Comparison of ENCODE assay signal across 26 mouse cellular contexts in the genomic region with DNA sequence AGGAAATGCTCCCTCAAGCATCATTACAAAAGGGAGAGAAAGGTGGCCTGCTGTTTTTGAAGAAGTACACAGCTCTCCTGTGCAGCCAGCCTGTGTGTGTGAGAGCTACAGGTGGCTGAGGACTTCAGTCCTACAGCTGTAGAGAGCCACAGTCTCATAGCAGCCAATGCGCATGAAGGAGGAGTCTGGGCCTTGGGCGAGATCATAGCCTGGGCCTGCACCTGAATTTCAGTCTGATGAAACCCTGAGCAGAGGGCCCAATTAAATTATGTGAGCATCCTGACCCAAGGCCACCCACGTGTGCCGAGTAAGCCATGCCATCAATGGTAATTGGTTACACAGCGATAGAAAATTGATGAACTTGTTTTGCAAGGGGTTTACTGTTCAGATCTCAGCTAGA.
DNase-seq lines count a peak whose midpoint lies in the region; ATAC-seq and TF ChIP-seq lines count a peak whose summit lies in the region.
"Had no signal": no experiment of that assay in that cellular context is flagged by ENCODE, and none has a peak within 500 bp of the region (broad histone marks: within the 10 kb centered on the region; RNA-seq: fewer than 3 reads in every experiment).

No protein-coding gene starts in this region.

- no peak for TF ChIP-seq CTCF in E14TG2a.4 (conservative IDR thresholded peaks at IDR 0.05; ENCODE audit: low read length)
- no peak for TF ChIP-seq CTCF in intestine, postnatal 0 days (IDR thresholded peaks at IDR 0.05; ENCODE audit: low read depth)

- H3K4me3 ChIP-seq in hindbrain, embryonic 15.5 days, result no peak overlapping the region
- no peak overlapping the region for H3K4me3 ChIP-seq in hindbrain, embryonic 10.5 days
- peak overlapping the region; percentile 54 for H3K4me3 ChIP-seq in E14TG2a.4 (replicated peaks; ENCODE audit: low read length)
- no peak overlapping the region for H3K4me3 ChIP-seq in intestine, postnatal 0 days (ENCODE audit: low read depth, low read length)
- H3K4me3 ChIP-seq: gastrocnemius, adult 2 months; heart, adult 2 months; heart, embryonic 10.5 days; heart, embryonic 13.5 days had no signal

- DNase-seq in hindbrain, embryonic 10.5 days (ENCODE audit: low spot score), result no peak
- peak; percentile 26 for DNase-seq in ES-CJ7 (ENCODE audit: low read depth, low spot score)
- DNase-seq in fat pad, adult 2 months (ENCODE audit: extremely low read depth, low read depth, low spot score), result peak; percentile 52
- DNase-seq in spleen, postnatal 4 days (ENCODE audit: low spot score in 2 of 2), result no peak
- DNase-seq: adrenal gland, adult 8-10 months; adrenal gland, postnatal 25 days; B cell, adult 2 months; cerebellum, adult 18-20 months; cerebellum, adult 9-10 months; cerebellum, postnatal 14 days; forebrain, postnatal 0 days; gastrocnemius, adult 2 months; gastrocnemius, postnatal 14 days; heart, adult 2 months; heart, postnatal 14 days; kidney, adult 18-20 months had no signal

- H3K27me3 ChIP-seq in hindbrain, embryonic 15.5 days, result no peaks in the 10 kb centered on the region
- H3K27me3 ChIP-seq in hindbrain, embryonic 10.5 days (ENCODE audit: insufficient read depth, poor library complexity, severe bottlenecking), result no peaks in the 10 kb centered on the region
- H3K27me3 ChIP-seq in E14TG2a.4 (ENCODE audit: insufficient read depth, low read length), result no peaks in the 10 kb centered on the region
- no peaks in the 10 kb centered on the region for H3K27me3 ChIP-seq in intestine, postnatal 0 days (replicated peaks; ENCODE audit: control insufficient read depth, insufficient read depth, low read length)
- H3K27me3 ChIP-seq: CH12.LX; heart, embryonic 13.5 days had no signal

- H3K36me3 ChIP-seq in hindbrain, embryonic 15.5 days, result no peaks in the 10 kb centered on the region
- no peaks in the 10 kb centered on the region for H3K36me3 ChIP-seq in hindbrain, embryonic 10.5 days
- no peaks in the 10 kb centered on the region for H3K36me3 ChIP-seq in E14TG2a.4 (ENCODE audit: insufficient read depth, low read length)
- H3K36me3 ChIP-seq in intestine, postnatal 0 days (ENCODE audit: control insufficient read depth, insufficient read depth), result no peaks in the 10 kb centered on the region
- H3K36me3 ChIP-seq: G1E; heart, embryonic 10.5 days; heart, embryonic 13.5 days had no signal

- no peaks in the 10 kb centered on the region for H3K9me3 ChIP-seq in hindbrain, embryonic 15.5 days
- no peaks in the 10 kb centered on the region for H3K9me3 ChIP-seq in hindbrain, embryonic 10.5 days
- no peaks in the 10 kb centered on the region for H3K9me3 ChIP-seq in E14TG2a.4 (ENCODE audit: low read length)
- H3K9me3 ChIP-seq in intestine, postnatal 0 days (ENCODE audit: control insufficient read depth), result no peaks in the 10 kb centered on the region
- H3K9me3 ChIP-seq: heart, embryonic 10.5 days; heart, embryonic 13.5 days had no signal

- H3K4me1 ChIP-seq in hindbrain, embryonic 15.5 days (replicated peaks), result peaks cover 23% of the 10 kb centered on the region
- peaks cover 35% of the 10 kb centered on the region for H3K4me1 ChIP-seq in hindbrain, embryonic 10.5 days (replicated peaks)
- peaks cover 82% of the 10 kb centered on the region for H3K4me1 ChIP-seq in E14TG2a.4 (replicated peaks; ENCODE audit: low read depth, low read length)
- H3K4me1 ChIP-seq in intestine, postnatal 0 days (replicated peaks; ENCODE audit: control insufficient read depth, insufficient read depth, low read length), result no peaks in the 10 kb centered on the region

- peak; percentile 38; the same call in 1 of the 2 replicates for ATAC-seq in hindbrain, embryonic 15.5 days (ENCODE audit: low FRiP score, low read depth)
- ATAC-seq in intestine, postnatal 0 days, result no peak
- ATAC-seq: activated CD4-positive, CD25-positive, alpha-beta regulatory T cell, adult 4 months; forebrain, embryonic 14.5 days; forebrain, postnatal 0 days had no signal

- H3K27ac ChIP-seq in hindbrain, embryonic 15.5 days (replicated peaks), result no peak overlapping the region
- H3K27ac ChIP-seq in hindbrain, embryonic 10.5 days, result no peak overlapping the region
- H3K27ac ChIP-seq in intestine, postnatal 0 days (ENCODE audit: low read depth, low read length), result no peak overlapping the region
- H3K27ac ChIP-seq: gastrocnemius, adult 2 months; heart, adult 2 months; heart, embryonic 13.5 days; hindbrain, embryonic 14.5 days had no signal

- WGBS in hindbrain, embryonic 15.5 days, result 74% methylated on average over 5 of the region's 5 CpGs
- WGBS in hindbrain, embryonic 10.5 days, result 94% methylated on average over 5 of the region's 5 CpGs
- 85% methylated on average over 5 of the region's 5 CpGs for WGBS in intestine, postnatal 0 days

- no peak overlapping the region for H3K9ac ChIP-seq in hindbrain, embryonic 15.5 days
- no peak overlapping the region for H3K9ac ChIP-seq in intestine, postnatal 0 days (ENCODE audit: low read depth, low read length)
- H3K9ac ChIP-seq: forebrain, postnatal 0 days; heart, embryonic 13.5 days; hindbrain, embryonic 14.5 days had no signal

- H3K4me2 ChIP-seq in hindbrain, embryonic 15.5 days, result no peak overlapping the region
- no peak overlapping the region for H3K4me2 ChIP-seq in intestine, postnatal 0 days (replicated peaks; ENCODE audit: low read depth)
- H3K4me2 ChIP-seq: heart, embryonic 13.5 days; hindbrain, embryonic 14.5 days had no signal

Comparison
In these comparisons a context has a peak if more than half of its experiments do, and no peak if none do; other contexts are left out.
1. DNase-seq: peak in ES-CJ7 (single experiment) and fat pad, adult 2 months (single experiment); none in hindbrain, embryonic 10.5 days (single experiment) and spleen, postnatal 4 days (0 of 2).